Mouse (Mus musculus): ENCODE measurements around the gene Taf1b. TPM values are rescaled to one million over a fixed set of nuclear protein-coding genes. Genes with fewer than 3 reads are reported as not detected.

Taf1b gene
- total and polyA plus RNA-seq, 3 experiments: 3.5 to 15.0 (median 11.7) TPM

DNA sequence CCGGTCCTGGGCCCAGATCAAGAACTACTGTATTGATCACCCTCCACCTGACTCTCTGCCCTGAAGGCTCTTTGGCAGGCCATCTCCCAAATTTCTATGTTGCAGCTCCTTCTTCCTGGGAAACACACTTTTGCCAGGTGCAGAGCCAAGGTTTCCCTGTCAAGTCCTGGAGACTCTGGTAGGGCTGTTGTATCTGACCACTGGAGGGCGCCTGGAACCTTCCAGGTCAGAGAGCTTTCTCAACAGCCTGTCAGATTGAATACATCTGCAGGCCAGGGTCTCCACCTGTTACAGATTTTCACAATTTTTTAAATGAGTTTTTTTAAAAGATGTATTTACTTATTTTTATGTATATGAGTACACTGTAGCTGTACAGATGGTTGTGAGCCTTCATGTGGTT lies 105.1 kb downstream of the Taf1b start:
- DNase-seq: peak; percentile 65

DNA sequence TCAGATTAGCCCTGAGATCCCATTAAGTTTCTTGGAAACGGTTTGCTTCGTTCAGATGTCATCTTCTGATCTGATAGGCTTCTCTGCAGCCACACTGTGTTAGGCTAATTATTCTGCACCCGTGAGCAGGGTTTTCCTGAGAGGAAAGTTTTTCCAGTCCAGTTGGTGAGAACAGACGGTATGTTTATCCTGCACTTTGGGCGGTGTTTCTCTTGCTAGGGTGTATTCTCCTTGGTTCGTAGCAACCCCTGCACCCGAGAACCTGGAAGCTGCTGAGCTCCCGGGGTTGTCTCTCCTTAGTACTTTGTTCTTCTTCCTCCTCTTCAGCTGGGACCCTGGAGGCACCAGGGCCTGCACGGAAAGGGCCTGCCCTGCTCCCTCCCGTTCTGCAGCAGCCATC lies 108.0 kb downstream of the Taf1b start:
- DNase-seq: no peak

Other genes starting within 250 kb of the Taf1b start
- gene Grhl1, start 73.9 kb downstream of the Taf1b start, total RNA-seq (2021): 1 to 10 TPM; 1.0 to 1.2 TPM
- 0.17 and 0.42 TPM in 2 replicates for gene Grhl1, start 73.9 kb downstream of the Taf1b start, polyA plus RNA-seq (2012; rRNA removed)
- 10 to 100 TPM; 10.4 to 13.5 TPM for gene Klf11, start 152.9 kb downstream of the Taf1b start, total RNA-seq (2021)
- 8.3 and 9.1 TPM in 2 replicates for gene Klf11, start 152.9 kb downstream of the Taf1b start, polyA plus RNA-seq (2012; rRNA removed)
- 1 to 10 TPM; 2.4 to 4.5 TPM for gene Cys1, start 183.5 kb downstream of the Taf1b start, total RNA-seq (2021)
- gene Cys1, start 183.5 kb downstream of the Taf1b start, polyA plus RNA-seq (2012; rRNA removed): 5.6 and 6.0 TPM in 2 replicates
- 1 to 10 TPM; 7.7 to 9.1 TPM for gene Rrm2, start 209.9 kb downstream of the Taf1b start, total RNA-seq (2021)
- gene Rrm2, start 209.9 kb downstream of the Taf1b start, polyA plus RNA-seq (2012; rRNA removed): 2.8 and 6.0 TPM in 2 replicates